Mouse (Mus musculus) right cerebral cortex, postnatal 36 days (tissue): ENCODE measurements around the gene Gm21936.
"Not testable (repeated sequence)": the region's sequence is repeated elsewhere in the genome, so short reads cannot be mapped to it uniquely, and the experiment has no call there.

Source experiments
- DNase-seq, 2 experiments: peaks; one replicate each; pipeline ENCODE4 v3.0.0; 2022; ENCODE audit warnings: low spot score in 2 of 2, mixed read lengths in 1 of 2

Gene Gm21936

DNA sequence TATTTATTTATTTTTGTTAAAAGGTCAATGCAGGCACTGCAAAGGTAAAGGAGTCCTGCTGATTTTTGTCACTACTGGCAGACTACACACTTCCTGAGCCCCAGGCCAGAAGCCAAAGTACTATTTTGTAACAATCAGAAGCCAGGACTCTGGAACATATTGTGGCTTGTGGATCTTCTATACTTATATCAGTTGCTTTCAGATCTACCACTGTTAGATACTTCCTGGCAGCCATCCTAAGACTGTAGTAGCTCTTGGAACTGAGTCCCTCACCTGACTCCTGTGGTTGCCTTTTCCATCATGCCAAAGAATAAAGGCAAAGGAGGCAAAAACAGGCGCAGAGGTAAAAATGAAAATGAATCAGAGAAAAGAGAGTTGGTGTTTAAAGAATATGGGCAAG lies at the start of gene Gm21936:
Gene Gm21936 (plus strand): TSS at position 301 of the 400 bp plus-strand sequence.
- not testable (repeated sequence) for DNase-seq

DNA sequence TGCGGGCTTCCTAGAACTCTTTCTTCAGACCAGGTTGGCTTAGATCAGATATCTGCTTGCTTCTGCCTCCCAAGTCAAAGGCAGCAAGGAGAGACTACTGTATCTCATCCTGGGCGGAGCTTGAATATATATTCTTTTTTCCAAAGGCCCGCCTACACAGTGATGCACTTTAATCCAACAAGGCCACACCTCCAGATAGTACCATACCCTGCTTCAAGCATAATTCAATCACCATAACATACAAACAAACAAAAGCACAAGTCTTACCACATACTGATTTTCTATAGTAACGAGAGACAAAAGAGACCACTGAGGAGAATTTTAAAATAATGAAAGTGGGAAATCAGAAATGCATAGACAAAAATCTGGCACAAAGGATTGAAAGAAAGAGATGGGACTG lies 19.7 kb upstream of the Gm21936 start, which contains the start of gene Gm21319:
Gene Gm21319 (minus strand): TSS at position 101 of the 400 bp plus-strand sequence.
- DNase-seq = not testable (repeated sequence)

DNA sequence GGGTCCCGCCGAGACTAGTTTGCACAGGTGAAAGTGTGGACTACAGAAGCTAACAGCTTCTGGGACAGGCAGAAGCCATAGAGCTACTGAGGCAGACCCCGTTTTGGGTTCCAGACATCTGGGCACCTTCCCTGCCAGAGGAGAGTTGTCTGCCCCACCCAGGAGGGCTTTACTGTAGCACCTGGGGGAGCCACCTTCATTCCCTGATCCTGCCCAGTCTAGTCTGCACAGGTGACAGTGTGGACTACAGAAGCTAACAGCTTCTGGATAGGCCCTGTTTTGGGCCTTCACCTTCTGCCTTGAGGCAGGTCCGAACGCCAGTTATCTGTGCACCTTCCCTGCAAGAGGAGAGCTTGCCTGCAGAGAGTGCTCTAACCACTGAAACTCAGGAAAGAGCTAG lies 2.7 kb downstream of the Gm21936 start:
- DNase-seq = not testable (repeated sequence)

DNA sequence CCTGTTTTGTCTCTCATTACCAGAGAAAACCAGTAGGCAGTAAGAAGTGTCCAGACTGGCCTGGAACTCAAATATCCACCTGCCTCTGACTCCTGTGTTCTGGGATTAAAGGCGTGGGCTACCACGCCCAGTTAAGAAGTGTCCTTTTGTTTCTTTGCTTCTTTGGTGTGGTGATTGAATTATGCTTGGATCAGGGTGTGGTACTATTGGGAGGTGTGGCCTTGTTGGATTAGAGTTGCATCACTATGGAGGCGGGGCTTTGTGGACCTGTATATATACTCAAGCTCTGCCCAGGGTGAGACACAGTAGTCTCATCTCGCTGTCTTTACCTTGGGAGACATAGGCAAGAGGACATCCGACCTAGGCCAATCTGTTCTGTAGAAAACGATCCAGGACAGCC lies 21.0 kb downstream of the Gm21936 start, which contains the start of gene BB287469:
Gene BB287469 (plus strand): TSS at position 301 of the 400 bp plus-strand sequence.
- not testable (repeated sequence) for DNase-seq

DNA sequence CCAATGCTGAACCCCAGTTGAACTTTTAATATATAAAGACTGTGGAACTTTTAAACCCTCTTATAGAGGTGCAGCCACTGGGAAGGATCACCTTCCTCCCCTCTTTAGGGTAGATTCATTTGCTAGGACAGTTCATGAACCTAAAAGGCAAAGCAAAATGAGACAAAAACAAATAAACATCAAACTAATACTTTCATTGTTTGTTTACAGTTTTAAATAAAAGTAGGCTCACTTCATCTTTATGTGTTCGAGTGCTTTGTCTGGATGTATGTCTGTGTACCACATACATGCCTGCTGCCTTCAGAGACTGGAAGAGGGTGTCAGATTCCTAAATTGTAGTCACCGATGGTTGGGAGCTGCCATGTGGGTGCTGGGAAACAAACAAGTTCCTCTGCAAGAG lies 46.9 kb downstream of the Gm21936 start, which contains the start of gene Gm2001:
Gene Gm2001 (minus strand): TSS at position 101 of the 400 bp plus-strand sequence.
- DNase-seq = not testable (repeated sequence)
